Mouse (Mus musculus) cerebellum, adult 2 months (tissue): ENCODE results near the gene Dpf1.

Source experiments
- CTCF ChIP-seq: fragments of 200-500 bp; IDR thresholded peaks from 2 replicates; pipeline ENCODE4 v1.5.1; 2011; ENCODE audit warnings: low read depth, mild to moderate bottlenecking, control low read depth, low read length, moderate library complexity, borderline replicate concordance; ENCODE audit not compliant: insufficient read depth
- POLR2A ChIP-seq: fragments of 200-500 bp; IDR thresholded peaks from 2 replicates; pipeline ENCODE4 v1.6.1; 2011; ENCODE audit warnings: low read length, control low read depth, borderline replicate concordance; ENCODE audit not compliant: insufficient read depth

GRCm38 (mm10) chr7:29309221-29309721 lies 5.5 kb downstream of the Dpf1 start:
- TF ChIP-seq CTCF (no peak), POLR2A (no peak)
